Mouse (Mus musculus) heart, embryonic 14.5 days (tissue): Measurements from ENCODE around the gene Ifi27l2a. TPM values are rescaled to one million over a fixed set of nuclear protein-coding genes. Genes with fewer than 3 reads are reported as not detected.

Source experiments
- ATAC-seq: fragments of 200-750 bp; cut with Nextera tagmentation; 2 replicates; pipeline ENCODE4 v1.8.0; 2017; ENCODE audit warnings: low read depth, moderate TSS enrichment; ENCODE audit not compliant: insufficient number of reproducible peaks, insufficient read depth, low FRiP score
- H3K27ac ChIP-seq, 2 experiments: fragments of 200-500 bp in 1 of 2; fragments of 300-500 bp in 1 of 2; sonication (generic) in 1 of 2; replicated peaks in 1 of 2; 2 replicates each; pipeline ENCODE4 v1.5.1; 2012 to 2014; ENCODE audit warnings: low read depth in 2 of 2, low read length in 2 of 2, control low read depth in 1 of 2, mild to moderate bottlenecking in 1 of 2, mixed read lengths in 1 of 2; ENCODE audit not compliant: control insufficient read depth in 1 of 2, insufficient read depth in 1 of 2
- H3K27me3 ChIP-seq: fragments of 300-500 bp; sonication (generic); 2 replicates; pipeline ENCODE4 v1.6.1; 2014; ENCODE audit warnings: mild to moderate bottlenecking, low read length, control low read depth; ENCODE audit not compliant: control insufficient read depth, insufficient read depth
- H3K36me3 ChIP-seq: fragments of 300-500 bp; sonication (generic); 2 replicates; pipeline ENCODE4 v1.6.1; 2014; ENCODE audit warnings: mild to moderate bottlenecking, control low read depth, low read length, mixed read lengths; ENCODE audit not compliant: control insufficient read depth, insufficient read depth
- H3K4me1 ChIP-seq, 2 experiments: fragments of 200-500 bp in 1 of 2; fragments of 300-500 bp in 1 of 2; sonication (generic) in 1 of 2; 2 replicates each; pipeline ENCODE4 v1.6.1; 2012 to 2014; ENCODE audit warnings: low read length in 2 of 2, control low read depth in 1 of 2, mixed read lengths in 1 of 2; ENCODE audit not compliant: control insufficient read depth in 2 of 2, insufficient read depth in 2 of 2
- H3K4me2 ChIP-seq: fragments of 300-500 bp; sonication (generic); 2 replicates; pipeline ENCODE4 v1.6.1; 2014; ENCODE audit warnings: mild to moderate bottlenecking, low read length
- H3K4me3 ChIP-seq, 2 experiments: fragments of 200-500 bp in 1 of 2; fragments of 300-500 bp in 1 of 2; sonication (generic) in 1 of 2; 2 replicates each; pipeline ENCODE4 v1.5.1; 2012 to 2014; ENCODE audit warnings: low read length in 2 of 2, mild to moderate bottlenecking in 2 of 2, control low read depth in 1 of 2, low read depth in 1 of 2, moderate library complexity in 1 of 2; ENCODE audit not compliant: control insufficient read depth in 1 of 2, insufficient read depth in 1 of 2
- H3K9ac ChIP-seq: fragments of 300-500 bp; sonication (generic); 2 replicates; pipeline ENCODE4 v1.6.1; 2014; ENCODE audit warnings: mild to moderate bottlenecking, low read length
- H3K9me3 ChIP-seq: fragments of 300-500 bp; sonication (generic); 2 replicates; pipeline ENCODE4 v1.6.1; 2016; ENCODE audit warnings: low read length, control low read depth; ENCODE audit not compliant: control insufficient read depth
- WGBS: fragments of 180-500 bp; shearing (Covaris S2); extraction: QIAGEN DNeasy Blood & Tissue Kit; methylation state at CpG from one replicate; pipeline ENCODE4 v1.1.7; 2014; 5-methylcytosine and 5-hydroxymethylcytosine counted together
- polyA plus RNA-seq: library from polyadenylated mRNA; unstranded; fragments of >200 nt; fragmentation: Nextera tagmentation; extraction: Ambion mirVana; gene quantifications from 2 replicates; pipeline ENCODE4 v1.2.1, GENCODE M21; 2014

Gene Ifi27l2a
- polyA plus RNA-seq, 1 experiment from 2014 or later = 17.6 TPM

DNA sequence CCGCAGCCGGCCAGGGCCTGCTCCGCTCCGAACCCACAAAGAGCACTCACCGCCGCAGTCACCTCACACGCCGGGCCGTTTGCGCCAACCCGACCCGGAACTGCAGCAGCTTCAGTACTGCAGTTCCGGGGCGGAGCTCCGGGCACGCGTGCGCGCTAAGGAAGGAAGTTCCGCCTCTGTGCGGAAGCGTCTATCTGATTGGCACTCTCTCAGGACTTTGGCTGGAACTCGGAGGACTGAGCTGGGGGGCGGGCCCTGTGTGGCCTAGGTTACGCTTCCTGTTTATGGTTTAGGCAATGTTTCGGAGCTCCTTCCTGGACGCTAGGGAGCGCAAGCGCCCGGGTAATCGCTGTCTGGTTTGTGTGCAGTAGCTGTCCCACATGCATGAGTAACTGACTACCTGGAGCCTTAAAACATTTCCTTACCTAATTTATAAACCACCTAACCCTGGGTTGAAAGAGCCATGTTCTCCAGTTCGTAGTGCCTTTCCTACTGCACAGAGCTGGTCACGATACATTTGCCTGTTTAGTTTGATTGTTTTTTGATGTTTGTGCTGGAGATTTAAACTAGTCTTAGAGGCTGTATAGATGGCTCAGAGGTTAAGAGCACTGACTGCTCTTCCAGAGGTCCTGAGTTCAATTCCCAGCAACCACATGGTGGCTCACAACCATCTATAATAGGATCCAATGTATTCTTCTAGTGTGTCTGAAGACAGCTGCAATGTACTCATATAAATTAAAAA, 17.6 kb downstream of the Ifi27l2a start, which contains the start of gene Ddx24:
Gene Ddx24, minus strand, starts transcription at position 102 of the 742 bp plus-strand sequence.
- Histone ChIP-seq H3K9me3 (no peaks in the 10 kb centered on the region), H3K27me3 (no peaks in the 10 kb centered on the region), H3K36me3 (peaks cover 24% of the 10 kb centered on the region), H3K4me2 (peak within 1 kb of the TSS; percentile 79), H3K9ac (peak within 1 kb of the TSS; percentile 95), H3K4me3 (peak within 1 kb of the TSS; percentile 87 to 93), H3K4me1 (peaks cover 8 to 25% of the 10 kb centered on the region in 2 experiments), H3K27ac (peak within 1 kb of the TSS in 1 of 2 experiments; percentile 65; a peak in 2 of 4 replicates)
- peak; percentile 99 for ATAC-seq
- WGBS = 3% methylated on average over 33 of the region's 33 CpGs

DNA sequence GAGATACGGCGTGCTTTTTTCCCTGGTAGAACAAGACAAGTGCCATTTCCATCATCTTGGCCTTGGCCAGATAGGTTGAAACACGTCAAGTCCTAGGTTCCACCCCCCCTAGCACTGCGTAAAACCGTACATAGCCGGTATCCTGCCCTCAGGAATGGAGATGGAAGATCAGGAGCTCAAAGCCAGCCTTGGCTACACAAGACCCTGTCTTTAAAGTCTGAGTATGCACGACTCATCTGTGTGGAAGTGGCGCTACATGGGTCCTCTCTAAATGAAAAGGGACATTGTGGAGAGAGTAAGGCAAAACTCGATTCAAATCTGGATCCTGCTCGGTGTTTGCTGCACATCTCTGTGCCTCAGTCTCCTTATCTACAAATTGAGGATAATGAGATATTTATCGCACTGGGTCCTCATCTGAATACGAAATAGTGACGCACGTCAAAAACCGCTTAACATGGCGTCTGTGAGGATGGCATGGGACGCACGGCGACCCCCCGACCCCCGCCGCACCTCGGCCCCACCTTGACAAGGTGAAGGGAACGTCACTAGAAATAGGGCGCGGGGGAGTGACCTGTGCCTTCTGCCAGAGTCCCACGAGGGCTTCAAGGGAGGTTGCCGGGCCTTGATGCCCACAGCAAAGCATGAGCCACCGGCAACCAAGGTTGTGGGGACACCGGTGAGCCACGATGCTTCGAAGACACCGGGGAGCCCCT, 18.3 kb downstream of the Ifi27l2a start:
- H3K9me3 ChIP-seq = no peaks in the 10 kb centered on the region
- peaks cover 24% of the 10 kb centered on the region for H3K36me3 ChIP-seq
- H3K27ac ChIP-seq = peak overlapping the region in 1 of 2 experiments; percentile 65; a peak in 2 of 4 replicates
- peaks cover 8 to 25% of the 10 kb centered on the region in 2 experiments for H3K4me1 ChIP-seq
- peak overlapping the region; percentile 79 for H3K4me2 ChIP-seq
- peak overlapping the region; percentile 95 for H3K9ac ChIP-seq
- H3K27me3 ChIP-seq = no peaks in the 10 kb centered on the region
- peak overlapping the region; percentile 87 to 93 for H3K4me3 ChIP-seq
- WGBS = 7% methylated on average over 33 of the region's 33 CpGs
- peak; percentile 10; the same call in 1 of the 2 replicates for ATAC-seq

DNA sequence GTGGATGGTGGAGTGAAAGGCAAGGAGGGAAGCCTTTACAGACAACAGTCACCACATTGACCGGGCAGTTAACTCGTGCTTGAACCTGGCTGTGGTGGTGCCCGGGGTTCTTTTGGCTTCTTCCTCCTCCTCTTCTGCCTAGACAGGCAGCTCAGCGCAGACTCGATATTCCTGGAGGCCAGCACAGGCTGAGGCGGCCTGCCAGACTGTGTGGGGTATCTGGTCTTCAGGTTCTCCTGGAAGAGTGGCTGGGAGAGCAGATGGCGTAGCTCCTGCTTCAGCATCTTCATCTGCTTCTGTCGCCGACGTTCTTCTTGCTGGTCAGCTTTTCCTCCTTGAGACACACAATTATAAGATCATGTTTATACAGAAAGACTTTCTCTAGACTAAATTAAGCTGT, 35.3 kb downstream of the Ifi27l2a start:
- H3K9me3 ChIP-seq = no peaks in the 10 kb centered on the region
- WGBS = 91% methylated on average over 10 of the region's 10 CpGs

DNA sequence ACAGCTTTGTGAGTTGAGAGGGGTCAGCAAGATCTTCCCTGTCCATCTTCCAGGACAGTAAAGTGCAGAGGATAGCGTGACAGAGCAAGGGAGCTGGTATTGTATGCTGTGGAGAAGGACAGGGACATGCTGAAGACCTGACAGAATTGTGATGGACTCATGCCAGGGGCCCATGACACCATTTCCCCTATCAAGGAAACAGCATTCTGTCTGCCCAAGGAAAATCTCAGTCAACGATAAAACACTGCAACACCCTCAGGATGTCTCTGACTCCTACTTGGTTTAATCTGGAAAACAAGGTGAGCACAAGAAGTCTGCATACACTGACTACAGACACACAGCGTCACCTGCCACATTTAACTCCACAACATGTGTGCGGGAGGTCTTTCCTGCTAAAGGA, 35.8 kb downstream of the Ifi27l2a start, which contains the start of gene 9330161L09Rik:
Gene 9330161L09Rik, minus strand, starts transcription at position 101 of the 400 bp plus-strand sequence.
- ATAC-seq = no peak
- H3K4me2 ChIP-seq = no peak within 1 kb of the TSS
- H3K27ac ChIP-seq = no peak within 1 kb of the TSS
- no peak within 1 kb of the TSS for H3K9ac ChIP-seq
- H3K4me3 ChIP-seq = no peak within 1 kb of the TSS
- H3K27me3 ChIP-seq = no peaks in the 10 kb centered on the region
- no peaks in the 10 kb centered on the region for H3K9me3 ChIP-seq
- H3K36me3 ChIP-seq = peaks cover 96% of the 10 kb centered on the region
- WGBS = 84% methylated on average over 4 of the region's 4 CpGs
- no peaks in the 10 kb centered on the region for H3K4me1 ChIP-seq

More for the DNA sequence above, 35.3 kb downstream of the Ifi27l2a start:
- ATAC-seq = no peak
- Histone ChIP-seq H3K4me2 (no peak overlapping the region), H3K4me3 (no peak overlapping the region), H3K36me3 (peaks cover 96% of the 10 kb centered on the region), H3K27ac (no peak overlapping the region), H3K4me1 (no peaks in the 10 kb centered on the region), H3K9ac (no peak overlapping the region), H3K27me3 (no peaks in the 10 kb centered on the region)

DNA sequence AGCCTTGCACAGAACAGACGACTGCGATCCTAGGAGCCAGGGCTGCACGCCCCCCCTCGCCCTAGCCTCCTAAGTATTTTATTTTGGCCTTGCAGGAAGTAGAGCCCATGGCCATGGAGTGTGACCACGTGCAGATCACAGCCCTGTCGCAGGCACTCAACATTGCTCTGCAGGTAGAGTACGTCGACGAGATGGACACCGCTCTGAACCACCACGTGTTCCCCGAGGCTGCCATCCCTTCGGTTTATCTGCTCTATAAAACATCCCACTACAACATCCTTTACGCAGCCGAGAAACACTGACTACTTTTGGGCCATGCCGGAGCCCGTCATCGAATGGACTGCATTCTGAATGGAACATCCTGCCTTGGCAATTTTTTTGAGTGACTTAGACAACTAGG, 39.3 kb downstream of the Ifi27l2a start:
- Histone ChIP-seq H3K9ac (no peak overlapping the region), H3K27ac (no peak overlapping the region), H3K27me3 (no peaks in the 10 kb centered on the region), H3K9me3 (no peaks in the 10 kb centered on the region), H3K4me1 (no peaks in the 10 kb centered on the region), H3K4me2 (no peak overlapping the region), H3K4me3 (no peak overlapping the region), H3K36me3 (peaks cover 86% of the 10 kb centered on the region)
- WGBS = 80% methylated on average over 18 of the region's 18 CpGs
- no peak for ATAC-seq

DNA sequence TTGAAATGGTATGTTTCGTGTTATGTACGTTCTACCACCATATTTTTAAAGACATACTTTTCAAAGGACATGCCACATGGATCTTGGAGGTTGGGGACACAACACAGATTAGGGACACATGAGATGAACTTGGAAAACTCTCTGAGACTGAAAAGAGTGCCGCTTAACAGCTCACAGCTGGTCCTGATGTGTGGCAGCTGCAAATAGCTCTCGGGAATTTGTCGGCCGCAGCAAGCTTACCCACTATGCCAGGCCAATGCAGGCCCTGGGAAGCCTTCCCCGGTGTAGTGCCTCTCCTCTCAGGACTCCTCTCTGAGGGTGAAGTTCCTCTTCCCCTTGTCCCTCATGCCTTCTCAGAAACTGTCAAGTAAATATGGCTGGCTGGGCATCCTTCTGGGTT, 46.7 kb downstream of the Ifi27l2a start:
- Histone ChIP-seq H3K27me3 (no peaks in the 10 kb centered on the region), H3K27ac (no peak overlapping the region; a peak in 1 of 4 replicates), H3K4me1 (peaks cover 18 to 39% of the 10 kb centered on the region in 2 experiments), H3K9me3 (no peaks in the 10 kb centered on the region), H3K4me3 (no peak overlapping the region), H3K4me2 (no peak overlapping the region), H3K9ac (no peak overlapping the region), H3K36me3 (peaks cover 17% of the 10 kb centered on the region; the same call in 1 of the 2 replicates)
- 52% methylated on average over 7 of the region's 7 CpGs for WGBS
- ATAC-seq = no peak

DNA sequence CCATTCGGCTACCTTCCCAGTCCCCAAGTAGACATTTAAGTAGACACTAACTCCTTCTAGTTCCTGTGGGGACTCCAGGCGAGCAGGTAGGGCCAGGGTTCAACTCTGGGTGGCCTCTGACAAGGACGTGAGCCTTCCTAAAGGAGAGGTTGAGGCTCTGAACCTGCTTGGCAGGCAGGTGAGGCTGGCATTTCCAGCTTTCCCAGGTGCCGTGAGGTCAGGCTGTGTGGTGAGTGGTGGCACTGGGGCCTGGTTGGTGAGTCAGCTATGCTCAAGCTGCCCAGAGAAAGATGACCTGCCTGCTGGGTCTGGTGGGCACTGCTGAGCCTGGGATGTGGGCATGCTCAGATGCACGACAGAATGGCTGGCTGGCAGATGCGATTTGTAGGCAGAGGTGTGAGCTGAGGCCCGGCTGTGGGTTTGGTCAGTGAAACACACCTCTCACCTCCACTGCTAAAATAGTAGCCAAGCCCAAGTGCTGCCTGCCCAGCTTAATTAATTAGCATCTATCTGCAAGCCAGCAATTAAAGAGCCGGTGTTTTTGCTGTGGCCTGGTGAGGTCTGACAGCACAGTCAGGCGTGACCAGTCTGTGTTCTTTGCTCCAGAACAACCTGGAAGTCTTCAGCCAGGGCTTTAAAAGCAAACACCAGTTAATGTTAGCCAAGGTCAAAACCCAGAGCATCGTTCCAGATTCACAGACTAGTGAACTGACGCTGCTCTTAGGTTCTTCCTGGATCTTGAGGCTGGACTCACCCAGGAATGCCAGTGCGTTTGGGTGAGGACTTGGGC, 47.8 kb downstream of the Ifi27l2a start:
- WGBS = 70% methylated on average over 12 of the region's 12 CpGs
- no peaks in the 10 kb centered on the region for H3K27me3 ChIP-seq
- no peak overlapping the region for H3K4me2 ChIP-seq
- peaks cover 26 to 49% of the 10 kb centered on the region in 2 experiments for H3K4me1 ChIP-seq
- H3K9me3 ChIP-seq = no peaks in the 10 kb centered on the region
- H3K9ac ChIP-seq = no peak overlapping the region
- ATAC-seq = no peak
- H3K27ac ChIP-seq = no peak overlapping the region
- H3K4me3 ChIP-seq = no peak overlapping the region
- peaks cover 6% of the 10 kb centered on the region; the same call in 1 of the 2 replicates for H3K36me3 ChIP-seq
